Mouse (Mus musculus): ENCODE measurements around the gene Dcun1d2. TPM values are rescaled to one million over a fixed set of nuclear protein-coding genes. Genes with fewer than 3 reads are reported as not detected.
A peak's percentile ranks its signal among the peaks of the same experiment; 100 is the strongest.

The Dcun1d2 gene
- polyA plus RNA-seq, 1 experiment from 2014 or later, result 31.5 TPM

GRCm38 (mm10) chr8:13299571-13299970, 11.6 kb upstream of the Dcun1d2 start:
- Histone ChIP-seq H3K4me2 (replicated peaks) (no peak overlapping the region), H3K36me3 (peaks cover 87% of the 10 kb centered on the region), H3K4me1 (no peaks in the 10 kb centered on the region), H3K9ac (no peak overlapping the region), H3K27ac (no peak overlapping the region), H3K4me3 (no peak overlapping the region), H3K27me3 (no peaks in the 10 kb centered on the region), H3K9me3 (no peaks in the 10 kb centered on the region)
- WGBS, result 92% methylated on average over 8 of the region's 8 CpGs
- no peak for ATAC-seq (ENCODE audit: low FRiP score, low read depth)

- Histone ChIP-seq H3K9ac (no peak overlapping the region), H3K27me3 (no peaks in the 10 kb centered on the region), H3K27ac (no peak overlapping the region), H3K4me1 (peaks cover 5% of the 10 kb centered on the region), H3K4me3 (no peak overlapping the region), H3K36me3 (peaks cover 61% of the 10 kb centered on the region), H3K9me3 (no peaks in the 10 kb centered on the region), H3K4me2 (replicated peaks) (no peak overlapping the region)
- no peak for ATAC-seq (ENCODE audit: low FRiP score, low read depth)
- 89% methylated on average over 9 of the region's 9 CpGs for WGBS
These were observed 5.9 kb upstream of the Dcun1d2 start for GRCm38 (mm10) chr8:13293677-13294470.

- H3K36me3 ChIP-seq, result peaks cover 51% of the 10 kb centered on the region
- H3K27ac ChIP-seq, result no peak overlapping the region
- H3K4me3 ChIP-seq, result no peak overlapping the region
- 27% methylated on average over 9 of the region's 9 CpGs for WGBS
- no peak overlapping the region for H3K4me2 ChIP-seq (replicated peaks)
- H3K27me3 ChIP-seq, result no peaks in the 10 kb centered on the region
- H3K4me1 ChIP-seq, result peaks cover 8% of the 10 kb centered on the region
- no peak overlapping the region for H3K9ac ChIP-seq
- H3K9me3 ChIP-seq, result no peaks in the 10 kb centered on the region
- no peak for ATAC-seq (ENCODE audit: low FRiP score, low read depth)
These were observed 4.4 kb upstream of the Dcun1d2 start for GRCm38 (mm10) chr8:13292364-13292763.

GRCm38 (mm10) chr8:13288646-13289045, 715 bp upstream of the Dcun1d2 start:
- Histone ChIP-seq H3K9me3 (no peaks in the 10 kb centered on the region), H3K36me3 (peaks cover 15% of the 10 kb centered on the region), H3K27ac (0 out of 2 replicates have a peak overlapping the region, but pooled peaks have one; percentile 85), H3K4me1 (peaks cover 17% of the 10 kb centered on the region), H3K4me3 (peak overlapping the region; percentile 67), H3K27me3 (no peaks in the 10 kb centered on the region), H3K9ac (peak overlapping the region; percentile 85), H3K4me2 (replicated peaks) (peak overlapping the region; percentile 97)
- 1% methylated on average over 6 of the region's 6 CpGs for WGBS
- ATAC-seq (ENCODE audit: low FRiP score, low read depth), result no peak

- no peaks in the 10 kb centered on the region for H3K27me3 ChIP-seq
These were observed 633 bp downstream of the Dcun1d2 start for GRCm38 (mm10) chr8:13287304-13287691.

GRCm38 (mm10) chr8:13283200-13283599, 4.7 kb downstream of the Dcun1d2 start:
- no peaks in the 10 kb centered on the region for H3K9me3 ChIP-seq
- ATAC-seq (ENCODE audit: low FRiP score, low read depth), result no peak
- H3K27ac ChIP-seq, result no peak overlapping the region
- H3K27me3 ChIP-seq, result no peaks in the 10 kb centered on the region
- H3K4me2 ChIP-seq (replicated peaks), result no peak overlapping the region
- no peak overlapping the region for H3K4me3 ChIP-seq
- peaks cover 6% of the 10 kb centered on the region; the same call in 1 of the 2 replicates for H3K36me3 ChIP-seq
- peaks cover 10% of the 10 kb centered on the region for H3K4me1 ChIP-seq
- no peak overlapping the region for H3K9ac ChIP-seq
- 80% methylated on average over 1 of the region's 1 CpGs for WGBS

More at GRCm38 (mm10) chr8:13287304-13287691, 633 bp downstream of the Dcun1d2 start:
- WGBS, result under 1% methylated on average over 34 of the region's 34 CpGs
- Histone ChIP-seq H3K4me3 (peak overlapping the region; percentile 67), H3K36me3 (peaks cover 8% of the 10 kb centered on the region), H3K4me1 (peaks cover 17% of the 10 kb centered on the region), H3K9me3 (no peaks in the 10 kb centered on the region), H3K27ac (peak overlapping the region; percentile 85), H3K9ac (peak overlapping the region; percentile 85), H3K4me2 (replicated peaks) (peak overlapping the region; percentile 97)
- peak; percentile 82 for ATAC-seq (ENCODE audit: low FRiP score, low read depth)

- ATAC-seq (ENCODE audit: low FRiP score, low read depth), result no peak
- Histone ChIP-seq H3K36me3 (peaks cover 24% of the 10 kb centered on the region), H3K27ac (no peak overlapping the region), H3K9me3 (no peaks in the 10 kb centered on the region), H3K4me2 (replicated peaks) (no peak overlapping the region), H3K4me1 (0 out of 2 replicates have a peak, but pooled peaks cover 3% of the 10 kb centered on the region), H3K27me3 (no peaks in the 10 kb centered on the region), H3K4me3 (no peak overlapping the region), H3K9ac (no peak overlapping the region)
- 60% methylated on average over 5 of the region's 5 CpGs for WGBS
These were observed 10.9 kb downstream of the Dcun1d2 start for GRCm38 (mm10) chr8:13276941-13277447.

GRCm38 (mm10) chr8:13272834-13273233, 15.1 kb downstream of the Dcun1d2 start:
- 91% methylated on average over 5 of the region's 5 CpGs for WGBS
- no peak for ATAC-seq (ENCODE audit: low FRiP score, low read depth)
- H3K27ac ChIP-seq, result no peak overlapping the region

GRCm38 (mm10) chr8:13267566-13267965, 20.4 kb downstream of the Dcun1d2 start:
- no peak overlapping the region for H3K27ac ChIP-seq
- no peaks in the 10 kb centered on the region for H3K9me3 ChIP-seq
- H3K4me1 ChIP-seq, result no peaks in the 10 kb centered on the region
- no peak overlapping the region for H3K9ac ChIP-seq
- no peak overlapping the region for H3K4me3 ChIP-seq
- H3K4me2 ChIP-seq (replicated peaks), result no peak overlapping the region
- no peaks in the 10 kb centered on the region for H3K27me3 ChIP-seq
- no peak for ATAC-seq (ENCODE audit: low FRiP score, low read depth)
- H3K36me3 ChIP-seq, result peaks cover 48% of the 10 kb centered on the region
- WGBS, result 64% methylated on average over 2 of the region's 2 CpGs

More at GRCm38 (mm10) chr8:13272834-13273233, 15.1 kb downstream of the Dcun1d2 start:
- Histone ChIP-seq H3K9ac (no peak overlapping the region), H3K36me3 (peaks cover 53% of the 10 kb centered on the region), H3K4me1 (0 out of 2 replicates have a peak, but pooled peaks cover 3% of the 10 kb centered on the region), H3K9me3 (no peaks in the 10 kb centered on the region), H3K4me3 (no peak overlapping the region), H3K27me3 (no peaks in the 10 kb centered on the region), H3K4me2 (replicated peaks) (no peak overlapping the region)

- WGBS, result 69% methylated on average over 3 of the region's 3 CpGs
- Histone ChIP-seq H3K4me3 (no peak overlapping the region), H3K4me2 (replicated peaks) (no peak overlapping the region), H3K27ac (no peak overlapping the region), H3K9me3 (no peaks in the 10 kb centered on the region), H3K9ac (no peak overlapping the region), H3K36me3 (peaks cover 37% of the 10 kb centered on the region), H3K27me3 (no peaks in the 10 kb centered on the region), H3K4me1 (no peaks in the 10 kb centered on the region)
- no peak for ATAC-seq (ENCODE audit: low FRiP score, low read depth)
These were observed 24.6 kb downstream of the Dcun1d2 start for GRCm38 (mm10) chr8:13263376-13263775.

GRCm38 (mm10) chr8:13254019-13254418, 33.9 kb downstream of the Dcun1d2 start, which contains the start of gene Adprhl1:
Adprhl1 (minus strand) TSS chr8:13254162.
- no peak within 1 kb of the TSS for H3K4me3 ChIP-seq
- no peak within 1 kb of the TSS for H3K4me2 ChIP-seq (replicated peaks)
- H3K9ac ChIP-seq, result no peak within 1 kb of the TSS
- peaks cover 28% of the 10 kb centered on the region for H3K36me3 ChIP-seq
- H3K4me1 ChIP-seq, result 0 out of 2 replicates have a peak, but pooled peaks cover 6% of the 10 kb centered on the region
- 37% methylated on average over 8 of the region's 8 CpGs for WGBS
- no peak within 1 kb of the TSS for H3K27ac ChIP-seq
- H3K9me3 ChIP-seq, result no peaks in the 10 kb centered on the region
- no peaks in the 10 kb centered on the region for H3K27me3 ChIP-seq
- peak; percentile 78; the same call in 1 of the 2 replicates for ATAC-seq (ENCODE audit: low FRiP score, low read depth)

- no peak for ATAC-seq (ENCODE audit: low FRiP score, low read depth)
- no peak overlapping the region for H3K9ac ChIP-seq
- H3K27me3 ChIP-seq, result no peaks in the 10 kb centered on the region
- H3K4me2 ChIP-seq (replicated peaks), result no peak overlapping the region
- no peaks in the 10 kb centered on the region for H3K9me3 ChIP-seq
- H3K4me1 ChIP-seq, result 0 out of 2 replicates have a peak, but pooled peaks cover 6% of the 10 kb centered on the region
- no peak overlapping the region for H3K27ac ChIP-seq
- H3K36me3 ChIP-seq, result peaks cover 23% of the 10 kb centered on the region
- 63% methylated on average over 5 of the region's 5 CpGs for WGBS
- H3K4me3 ChIP-seq, result no peak overlapping the region
These were observed 34.5 kb downstream of the Dcun1d2 start for GRCm38 (mm10) chr8:13253413-13253812.

Measured in limb, embryonic 13.5 days (tissue).